Mouse (Mus musculus): ENCODE results near the gene Tecpr2.

The Tecpr2 gene

GRCm38 (mm10) chr12:110979808-110980207, 90.7 kb downstream of the Tecpr2 start:
- no peak for DNase-seq

- DNase-seq: no peak
These were observed 92.7 kb downstream of the Tecpr2 start for GRCm38 (mm10) chr12:110981736-110982135.

GRCm38 (mm10) chr12:110983083-110983482, 94.0 kb downstream of the Tecpr2 start:
- no peak for DNase-seq

- no peak for DNase-seq
These were observed 94.7 kb downstream of the Tecpr2 start for GRCm38 (mm10) chr12:110983714-110984113.

- DNase-seq: no peak
These were observed 95.5 kb downstream of the Tecpr2 start for GRCm38 (mm10) chr12:110984598-110984997.

GRCm38 (mm10) chr12:110985141-110985540, 96.1 kb downstream of the Tecpr2 start:
- no peak for DNase-seq

GRCm38 (mm10) chr12:110986536-110987425, 97.7 kb downstream of the Tecpr2 start:
- no peak for DNase-seq

- DNase-seq: no peak
These were observed 100.3 kb downstream of the Tecpr2 start for GRCm38 (mm10) chr12:110989409-110989808.

GRCm38 (mm10) chr12:110990500-110990899, 101.4 kb downstream of the Tecpr2 start:
- DNase-seq: no peak

GRCm38 (mm10) chr12:110991361-110992127, 102.5 kb downstream of the Tecpr2 start:
- peak; percentile 76 for DNase-seq

- peak; percentile 95 for DNase-seq
These were observed 103.1 kb downstream of the Tecpr2 start for GRCm38 (mm10) chr12:110992128-110992553.

- DNase-seq: no peak
These were observed 103.7 kb downstream of the Tecpr2 start for GRCm38 (mm10) chr12:110992771-110993170.

- no peak for DNase-seq
These were observed 104.2 kb downstream of the Tecpr2 start for GRCm38 (mm10) chr12:110993226-110993625.

- no peak for DNase-seq
These were observed 105.6 kb downstream of the Tecpr2 start for GRCm38 (mm10) chr12:110994666-110995065.

- no peak for DNase-seq
These were observed 109.0 kb downstream of the Tecpr2 start for GRCm38 (mm10) chr12:110998092-110998491.

- no peak for DNase-seq
These were observed 110.8 kb downstream of the Tecpr2 start for GRCm38 (mm10) chr12:110999820-111000219.

- no peak for DNase-seq
These were observed 111.9 kb downstream of the Tecpr2 start for GRCm38 (mm10) chr12:111000956-111001355.

- no peak for DNase-seq
These were observed 115.1 kb downstream of the Tecpr2 start for GRCm38 (mm10) chr12:111004142-111004541.

- DNase-seq: no peak
These were observed 116.7 kb downstream of the Tecpr2 start for GRCm38 (mm10) chr12:111005803-111006202.

- no peak for DNase-seq
These were observed 117.3 kb downstream of the Tecpr2 start for GRCm38 (mm10) chr12:111006339-111006738.

GRCm38 (mm10) chr12:111007134-111008103, 118.4 kb downstream of the Tecpr2 start:
- no peak for DNase-seq

Measured in right cerebral cortex, postnatal 4 days (tissue).